Mouse (Mus musculus) macrophage (primary cell): ENCODE data around the gene Mad1l1. TPM values are rescaled to one million over a fixed set of nuclear protein-coding genes. Genes with fewer than 3 reads are reported as not detected.
A peak's percentile ranks its signal among the peaks of the same experiment; 100 is the strongest.

Experiments
- H3K27ac ChIP-seq: fragments of 350-480 bp; formaldehyde crosslinking; 2 replicates; pipeline ENCODE4 v1.9.0; 2021
- H3K36me3 ChIP-seq: fragments of 350-480 bp; formaldehyde crosslinking; 2 replicates; pipeline ENCODE4 v1.9.0; 2021; ENCODE audit errors: inconsistent target
- H3K4me3 ChIP-seq: fragments of 350-480 bp; formaldehyde crosslinking; 2 replicates; pipeline ENCODE4 v1.9.0; 2021; ENCODE audit errors: inconsistent target
- H3K79me2 ChIP-seq: fragments of 350-480 bp; formaldehyde crosslinking; 2 replicates; pipeline ENCODE4 v1.9.0; 2021; ENCODE audit errors: inconsistent target
- WGBS: methylation state at CpG from one replicate; pipeline ENCODE4 v1.1.7; 2026; ENCODE audit warnings: inconsistent platforms; ENCODE audit not compliant: missing documents; 5-methylcytosine and 5-hydroxymethylcytosine counted together
- polyA plus RNA-seq: library from polyadenylated mRNA; stranded (reverse); fragments of 250-400 nt; gene quantifications from 3 replicates; pipeline ENCODE4 v1.2.4, GENCODE M21; 2018; ENCODE audit warnings: inconsistent platforms

Mad1l1 gene
- polyA plus RNA-seq, 1 experiment from 2014 or later = 15.3 TPM

DNA sequence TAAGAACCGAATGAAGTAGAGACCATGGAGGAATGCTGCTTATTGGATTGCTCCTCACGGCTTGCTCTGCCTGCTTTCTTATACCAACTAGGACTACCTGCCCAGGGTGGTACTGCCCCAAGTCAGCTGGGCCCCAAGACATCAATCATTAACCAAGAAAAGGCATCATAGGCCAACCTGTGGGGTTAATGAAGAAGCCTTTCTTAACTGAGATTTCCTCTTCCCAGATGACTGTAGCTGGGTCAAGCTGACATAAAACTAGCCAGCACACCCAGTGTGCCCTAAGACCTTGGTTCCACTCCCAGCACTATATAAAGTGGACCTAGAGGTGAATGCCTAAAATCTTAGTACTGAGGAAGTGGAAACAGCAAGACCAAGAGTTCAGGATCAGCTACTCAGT, 32.2 kb downstream of the Mad1l1 start:
- WGBS = 100% methylated on average over 2 of the region's 2 CpGs
- H3K79me2 ChIP-seq = no peaks in the 10 kb centered on the region
- no peak overlapping the region for H3K27ac ChIP-seq
- H3K36me3 ChIP-seq = peaks cover 10% of the 10 kb centered on the region; the same call in 1 of the 2 replicates
- H3K4me3 ChIP-seq = no peak overlapping the region

DNA sequence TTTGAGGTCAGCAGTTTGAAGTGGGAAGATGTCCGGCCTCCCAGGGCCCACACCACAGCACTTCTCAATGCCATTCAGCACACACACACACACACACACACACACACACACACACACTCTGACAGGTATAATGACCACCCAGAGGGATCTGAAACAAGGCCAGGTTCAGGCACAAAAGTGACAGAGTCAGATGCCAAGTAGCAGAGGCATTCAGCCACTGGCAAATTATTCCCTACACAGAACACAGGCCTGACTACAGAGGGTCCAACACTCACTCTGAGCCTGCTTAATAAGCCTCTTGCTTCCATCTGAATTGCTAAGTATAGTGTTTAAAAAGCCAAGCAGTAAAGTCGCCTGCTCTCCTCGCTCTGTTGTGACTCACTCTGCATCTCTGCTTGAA, 33.1 kb downstream of the Mad1l1 start:
- Histone ChIP-seq H3K27ac (no peak overlapping the region), H3K4me3 (no peak overlapping the region), H3K79me2 (no peaks in the 10 kb centered on the region), H3K36me3 (peaks cover 7% of the 10 kb centered on the region; the same call in 1 of the 2 replicates)
- WGBS = 97% methylated on average over 3 of the region's 3 CpGs

GRCm38 (mm10) chr5:140284761-140285160, 36.6 kb downstream of the Mad1l1 start:
- peaks cover 6% of the 10 kb centered on the region; the same call in 1 of the 2 replicates for H3K36me3 ChIP-seq
- no peaks in the 10 kb centered on the region for H3K79me2 ChIP-seq
- H3K4me3 ChIP-seq = no peak overlapping the region
- WGBS = 97% methylated on average over 2 of the region's 2 CpGs
- H3K27ac ChIP-seq = no peak overlapping the region

DNA sequence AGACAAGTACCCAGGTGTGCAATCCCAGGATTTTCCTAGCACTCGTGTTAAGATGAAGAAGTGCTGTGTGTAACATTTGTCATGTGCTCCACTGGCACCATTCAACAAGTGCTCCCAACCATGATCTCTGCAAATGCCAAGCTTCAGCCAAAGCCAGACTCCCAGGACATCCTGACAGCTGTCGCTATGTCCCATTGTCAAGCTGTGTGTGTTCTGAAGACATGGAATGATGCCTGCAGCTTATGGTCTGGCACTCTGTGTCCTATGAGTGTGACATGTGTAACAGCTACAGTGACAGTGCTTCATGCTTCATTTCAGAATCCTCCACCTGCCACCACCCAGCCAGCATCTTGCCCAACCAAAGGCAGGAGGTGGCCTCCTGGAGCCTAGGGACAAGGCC, 37.3 kb downstream of the Mad1l1 start:
- H3K27ac ChIP-seq = no peak overlapping the region
- 100% methylated on average over 2 of the region's 2 CpGs for WGBS
- no peak overlapping the region for H3K4me3 ChIP-seq
- no peaks in the 10 kb centered on the region for H3K79me2 ChIP-seq
- H3K36me3 ChIP-seq = no peaks in the 10 kb centered on the region

DNA sequence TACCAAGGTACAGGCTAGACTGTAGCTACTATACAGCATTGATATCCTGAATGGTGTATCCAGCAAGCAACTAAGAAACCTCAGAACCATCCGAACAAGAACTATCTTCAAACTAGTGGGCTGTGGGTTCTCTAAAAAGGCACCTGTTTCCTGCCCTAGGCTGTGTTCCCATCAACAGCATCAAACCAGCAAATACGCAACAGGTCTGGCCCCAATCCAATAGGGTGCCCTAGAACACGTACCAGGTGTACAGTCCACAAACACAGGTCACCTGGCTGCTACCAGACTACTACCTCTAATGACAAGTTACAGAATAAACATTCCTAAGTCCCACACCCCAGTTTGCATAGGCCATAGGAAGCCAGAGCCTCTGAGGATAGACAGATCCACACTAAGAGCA, 38.5 kb downstream of the Mad1l1 start:
- H3K4me3 ChIP-seq = no peak overlapping the region
- H3K36me3 ChIP-seq = no peaks in the 10 kb centered on the region
- 100% methylated on average over 3 of the region's 3 CpGs for WGBS
- H3K79me2 ChIP-seq = no peaks in the 10 kb centered on the region
- H3K27ac ChIP-seq = no peak overlapping the region

DNA sequence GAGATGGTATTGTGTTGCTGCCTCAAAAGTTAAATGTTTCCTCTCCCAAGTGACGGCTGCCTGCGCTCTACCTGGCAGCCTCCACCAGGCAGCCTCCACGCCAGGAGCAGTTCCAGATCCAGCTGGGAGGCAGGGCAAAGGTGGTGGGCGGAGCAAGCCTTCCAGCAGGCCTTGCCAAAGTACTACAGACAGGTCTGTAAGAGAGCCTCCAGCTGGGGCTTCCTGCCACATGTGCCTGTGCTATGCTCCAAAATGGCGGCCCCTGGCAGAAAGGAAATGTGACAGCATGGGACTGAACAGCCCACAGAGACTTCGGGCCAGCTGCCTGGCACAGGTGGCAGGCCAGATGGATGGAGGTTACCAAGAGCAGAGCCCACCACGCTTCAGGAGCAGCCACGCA, 39.0 kb downstream of the Mad1l1 start:
- Histone ChIP-seq H3K36me3 (no peaks in the 10 kb centered on the region), H3K79me2 (no peaks in the 10 kb centered on the region), H3K27ac (no peak overlapping the region), H3K4me3 (no peak overlapping the region)
- 91% methylated on average over 8 of the region's 8 CpGs for WGBS

- no peak overlapping the region for H3K27ac ChIP-seq
- no peaks in the 10 kb centered on the region for H3K36me3 ChIP-seq
- 97% methylated on average over 9 of the region's 9 CpGs for WGBS
- no peak overlapping the region for H3K4me3 ChIP-seq
- no peaks in the 10 kb centered on the region for H3K79me2 ChIP-seq
Measured at GRCm38 (mm10) chr5:140280205-140280604, 41.1 kb downstream of the Mad1l1 start.

- Histone ChIP-seq H3K4me3 (no peak overlapping the region), H3K36me3 (no peaks in the 10 kb centered on the region)
- 94% methylated on average over 6 of the region's 6 CpGs for WGBS
Measured at GRCm38 (mm10) chr5:140276779-140277178, 44.6 kb downstream of the Mad1l1 start.

DNA sequence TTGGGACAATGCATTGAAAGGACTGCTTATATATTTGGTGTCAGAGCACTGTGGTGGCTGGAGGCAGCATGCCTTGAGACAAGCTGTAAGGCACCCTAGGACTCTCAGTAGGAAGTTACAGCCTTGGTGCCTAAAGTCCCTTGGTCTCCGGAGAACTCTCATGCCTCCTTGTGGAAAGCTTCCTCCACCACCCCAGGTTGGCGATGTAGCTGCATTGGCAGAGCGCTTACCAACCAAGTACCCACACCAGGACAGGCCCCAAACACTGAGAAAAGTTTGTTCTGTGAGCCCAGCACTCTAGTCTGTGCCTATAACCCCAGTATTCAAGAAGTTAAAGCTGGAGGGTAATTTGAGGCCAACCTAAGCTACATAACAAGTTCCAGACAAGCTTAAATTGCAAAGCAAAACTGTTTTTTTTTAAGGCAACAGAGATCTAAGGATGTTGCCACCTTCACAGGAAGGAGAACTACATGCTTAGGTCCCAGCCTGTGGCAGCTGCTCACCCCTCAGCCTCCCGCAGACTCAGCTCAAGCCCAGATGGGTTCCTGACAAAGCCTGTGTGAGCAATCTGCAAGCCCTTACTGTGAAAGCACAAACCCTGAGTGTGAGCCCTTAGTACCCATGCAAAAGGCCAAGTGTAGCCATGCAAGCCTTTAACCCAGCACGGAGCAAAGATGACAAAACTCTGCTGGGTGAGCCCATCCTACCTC, 50.2 kb downstream of the Mad1l1 start:
- no peak overlapping the region for H3K4me3 ChIP-seq
- H3K79me2 ChIP-seq = no peaks in the 10 kb centered on the region
- WGBS = 95% methylated on average over 5 of the region's 5 CpGs
- H3K27ac ChIP-seq = no peak overlapping the region
- no peaks in the 10 kb centered on the region for H3K36me3 ChIP-seq

More at GRCm38 (mm10) chr5:140276779-140277178, 44.6 kb downstream of the Mad1l1 start:
- Histone ChIP-seq H3K79me2 (no peaks in the 10 kb centered on the region), H3K27ac (no peak overlapping the region)

- Histone ChIP-seq H3K4me3 (no peak overlapping the region), H3K36me3 (no peaks in the 10 kb centered on the region), H3K79me2 (no peaks in the 10 kb centered on the region), H3K27ac (no peak overlapping the region)
- WGBS = 97% methylated on average over 4 of the region's 4 CpGs
Measured at GRCm38 (mm10) chr5:140268396-140268795, 53.0 kb downstream of the Mad1l1 start.

DNA sequence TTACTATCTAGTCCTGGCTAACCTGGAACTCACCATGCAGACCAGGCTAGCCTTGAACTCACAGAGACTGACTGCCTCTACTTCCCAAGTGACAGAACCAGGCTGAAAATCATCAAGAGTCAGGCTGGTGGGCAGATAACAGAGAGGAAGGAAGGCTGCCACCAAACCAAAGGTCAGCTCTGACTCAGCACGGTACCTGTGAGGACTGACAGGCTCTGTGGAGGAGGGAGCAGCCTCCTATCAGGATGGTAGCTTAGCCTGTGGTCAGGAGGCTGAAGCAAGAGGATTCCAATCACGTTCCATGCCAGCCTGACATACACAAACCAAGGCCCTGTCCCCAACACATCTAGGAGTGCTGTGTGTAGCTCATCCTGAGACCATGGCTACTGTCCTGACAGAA, 54.3 kb downstream of the Mad1l1 start:
- no peaks in the 10 kb centered on the region for H3K36me3 ChIP-seq
- WGBS = 65% methylated on average over 2 of the region's 2 CpGs
- H3K79me2 ChIP-seq = no peaks in the 10 kb centered on the region
- H3K4me3 ChIP-seq = no peak overlapping the region
- H3K27ac ChIP-seq = no peak overlapping the region

DNA sequence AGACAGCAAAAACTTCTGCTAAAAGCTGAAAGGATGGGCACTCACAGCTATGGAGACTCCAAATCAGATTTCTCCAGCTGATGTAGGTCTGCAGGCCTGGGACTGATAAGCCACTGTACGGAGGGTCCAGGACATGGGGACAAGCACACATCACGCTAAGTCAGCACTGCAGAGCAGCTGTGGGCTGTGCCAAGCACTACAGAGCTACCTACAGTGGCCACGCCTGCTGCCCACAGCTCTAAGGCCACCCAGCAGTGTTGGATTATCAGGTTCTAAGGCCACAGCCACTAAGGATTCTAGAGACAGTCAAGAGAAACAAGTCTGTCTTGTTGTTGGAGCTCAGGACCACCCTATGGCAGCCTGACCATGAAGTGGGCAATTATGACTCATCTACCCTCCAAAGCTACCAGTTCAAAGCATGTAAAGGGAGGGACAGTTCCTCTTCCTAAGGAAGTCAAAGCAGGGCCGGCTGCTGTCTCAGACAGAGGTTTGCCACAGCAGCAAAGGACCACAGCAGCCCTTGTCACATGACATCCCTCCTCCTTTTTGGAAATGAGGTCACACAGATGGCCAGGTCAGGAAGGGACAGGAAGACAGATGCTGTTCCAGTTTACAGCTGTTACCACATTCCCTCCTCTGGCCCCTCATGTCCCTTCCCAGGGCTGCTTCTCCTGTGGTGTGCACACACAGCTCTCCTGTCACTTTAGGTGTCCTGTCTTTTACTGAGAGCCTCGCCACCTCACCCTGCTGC, 56.4 kb downstream of the Mad1l1 start:
- 69% methylated on average over 5 of the region's 5 CpGs for whole genome bisulfite sequencing
- H3K36me3 ChIP-seq = no peaks in the 10 kb centered on the region

DNA sequence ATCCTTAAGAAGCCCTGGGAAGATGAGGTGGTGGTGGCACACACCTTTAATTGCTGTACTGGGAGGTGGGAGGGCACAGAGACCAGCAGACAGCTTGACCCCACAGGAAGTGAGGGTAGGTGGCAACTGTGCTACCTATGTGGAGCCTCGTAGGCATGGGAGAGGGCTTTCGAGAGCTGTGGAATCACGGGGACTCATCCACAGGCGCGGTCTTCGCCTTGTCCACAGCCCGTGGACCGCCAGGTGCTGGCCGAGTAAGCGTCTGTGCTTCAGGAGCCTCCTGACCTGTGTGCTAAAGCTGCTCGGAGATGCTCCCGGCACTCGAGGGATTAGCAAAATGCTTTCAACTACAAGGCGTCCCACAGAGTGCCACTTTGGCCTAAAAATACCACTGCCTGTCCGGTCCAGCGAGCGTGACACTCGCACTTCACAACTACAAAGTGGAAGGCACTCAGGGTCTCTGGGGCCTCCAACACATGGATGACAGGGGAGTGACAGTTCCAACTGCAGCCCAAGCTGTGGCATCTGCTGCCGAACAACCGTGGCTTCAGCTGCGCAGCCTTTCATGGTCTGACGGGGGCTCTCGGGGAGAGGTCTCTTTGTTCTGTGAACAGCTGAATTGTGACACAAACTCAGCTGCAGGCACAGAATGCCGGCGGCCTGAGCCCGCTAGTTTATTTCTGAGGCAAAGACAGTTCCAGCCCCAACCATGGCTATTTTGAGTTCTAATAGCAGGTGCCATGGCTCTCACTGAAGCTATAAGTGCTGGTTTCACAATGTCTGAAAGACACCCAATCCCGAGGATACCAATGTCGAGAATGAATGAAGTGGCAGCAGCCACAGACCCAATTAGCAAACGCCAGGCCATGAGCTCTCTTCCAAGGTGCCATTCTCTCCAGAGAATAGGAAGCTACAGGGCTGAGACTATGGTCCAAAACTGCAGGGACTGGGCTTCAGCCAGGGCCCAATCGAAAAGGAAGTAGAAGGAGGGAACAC, 57.3 kb downstream of the Mad1l1 start:
- WGBS = 91% methylated on average over 30 of the region's 30 CpGs
- no peaks in the 10 kb centered on the region for H3K36me3 ChIP-seq
- H3K27ac ChIP-seq = peak overlapping the region; percentile 85
- no peaks in the 10 kb centered on the region for H3K79me2 ChIP-seq
- no peak overlapping the region for H3K4me3 ChIP-seq

More for the DNA sequence above, 56.4 kb downstream of the Mad1l1 start:
- Histone ChIP-seq H3K79me2 (no peaks in the 10 kb centered on the region), H3K4me3 (no peak overlapping the region), H3K27ac (peak overlapping the region; percentile 85)

DNA sequence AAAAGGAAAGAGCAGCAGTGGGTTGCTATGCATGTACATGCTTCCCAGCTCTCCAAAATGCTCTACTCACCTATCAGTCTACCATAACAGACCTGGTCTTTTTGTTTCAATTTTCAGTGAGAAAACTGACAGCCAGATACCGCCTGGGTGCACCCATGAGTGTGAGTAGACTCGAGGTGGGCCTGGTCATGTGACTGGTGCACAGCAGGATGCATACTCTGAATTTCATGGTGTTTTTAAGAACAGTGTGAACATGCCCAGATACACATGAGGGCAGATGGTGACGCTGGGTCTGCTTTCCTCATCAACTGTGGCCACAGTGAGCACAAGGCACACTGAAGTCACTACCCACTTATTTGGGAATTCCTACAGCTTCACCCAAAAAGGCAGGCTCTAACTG, 59.0 kb downstream of the Mad1l1 start:
- 79% methylated on average over 3 of the region's 3 CpGs for WGBS
- no peak overlapping the region for H3K27ac ChIP-seq
- H3K4me3 ChIP-seq = no peak overlapping the region
- H3K36me3 ChIP-seq = no peaks in the 10 kb centered on the region
- no peaks in the 10 kb centered on the region for H3K79me2 ChIP-seq
